Mouse (Mus musculus): Measurements from ENCODE around the gene Hoxb7. TPM values are rescaled to one million over a fixed set of nuclear protein-coding genes. Genes with fewer than 3 reads are reported as not detected.

Gene Hoxb7
- total RNA-seq, 1 experiment = 0.98 TPM

DNA sequence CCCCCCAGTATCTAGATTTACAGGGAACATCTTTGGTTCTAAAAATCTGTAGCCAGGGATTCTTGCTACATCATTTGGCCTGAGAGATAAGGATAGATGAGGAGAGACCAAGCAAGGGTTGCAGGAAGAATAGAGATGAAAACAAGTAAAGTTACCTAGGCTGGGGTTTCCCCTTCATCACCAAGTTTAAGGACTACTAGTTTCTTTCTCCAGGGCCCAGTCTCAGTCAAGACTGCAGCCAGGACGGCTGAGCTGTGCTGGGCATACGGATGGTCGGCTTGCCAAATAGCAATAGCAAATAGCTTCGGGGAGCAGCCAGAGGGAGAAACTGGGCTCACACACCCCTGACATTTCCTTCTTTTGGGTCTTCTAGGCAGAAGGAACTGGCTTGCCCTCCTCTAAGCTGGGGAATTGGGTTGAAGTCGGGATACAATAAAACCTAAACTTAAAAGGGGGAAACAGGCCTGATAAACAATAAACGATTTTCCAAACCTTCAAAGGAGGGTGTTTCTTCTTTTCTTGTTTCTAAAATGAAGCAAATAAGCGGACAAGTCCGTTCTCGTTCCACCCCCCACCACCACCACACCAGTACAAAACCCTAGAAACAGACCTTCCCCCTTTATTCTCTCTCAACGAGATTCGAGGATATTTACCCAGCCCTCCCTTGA is 11.7 kb downstream of the Hoxb7 start:
- no peaks in the 10 kb centered on the region; a peak in 2 of 4 replicates for H3K4me1 ChIP-seq (ENCODE audit: control insufficient read depth in 2 of 2, insufficient read depth in 2 of 2, low read length in 2 of 2, poor library complexity in 1 of 2)
- no peaks in the 10 kb centered on the region for H3K9me3 ChIP-seq (ENCODE audit: control insufficient read depth, insufficient read depth, low read depth, low read length)
- no peaks in the 10 kb centered on the region for H3K36me3 ChIP-seq (ENCODE audit: control insufficient read depth, insufficient read depth, low read length, poor library complexity, severe bottlenecking)
- no peak overlapping the region for H3K9ac ChIP-seq (ENCODE audit: insufficient read depth, low read depth, low read length, poor library complexity, severe bottlenecking)
- in situ Hi-C loops (cut with MboI; ENCODE audit: low sequenced_read_pairs in 2 of 2, unreplicated experiment in 2 of 2) = loop anchor here (10.0 to 25.0 kb wide), 2 partner anchors 57 to 564 kb away; partner anchors contain the start of gene Hoxb2 (in 1 of the 2)
- DNase-seq (ENCODE audit: low read depth, low spot score) = no peak
- TF ChIP-seq ZC3H11A (IDR thresholded peaks at IDR 0.05; ENCODE audit: borderline replicate concordance, low read depth, low read length) (no peak), ZNF384 (IDR thresholded peaks at IDR 0.05; ENCODE audit: low read depth, low read length) (no peak), MAFK (IDR thresholded peaks at IDR 0.05; ENCODE audit: insufficient read depth, low read depth, low read length) (no peak), HCFC1 (IDR thresholded peaks at IDR 0.05; ENCODE audit: borderline replicate concordance, insufficient read depth, low read length) (no peak), CHD2 (IDR thresholded peaks at IDR 0.05; ENCODE audit: low read depth, low read length) (no peak)
- no peak overlapping the region for H3K27ac ChIP-seq (ENCODE audit: insufficient read depth, low read depth, low read length, poor library complexity, severe bottlenecking)
- H3K4me3 ChIP-seq (ENCODE audit: insufficient read depth in 1 of 2, low read depth in 1 of 2, low read length in 2 of 2, poor library complexity in 1 of 2, severe bottlenecking in 1 of 2) = no peak overlapping the region

- Histone ChIP-seq H3K4me3 (ENCODE audit: insufficient read depth in 1 of 2, low read depth in 1 of 2, low read length in 2 of 2, poor library complexity in 1 of 2, severe bottlenecking in 1 of 2) (no peak overlapping the region; a peak in 2 of 4 replicates), H3K4me1 (ENCODE audit: control insufficient read depth in 2 of 2, insufficient read depth in 2 of 2, low read length in 2 of 2, poor library complexity in 1 of 2) (peaks cover 0 to 3% of the 10 kb centered on the region in 2 experiments; a peak in 2 of 4 replicates), H3K36me3 (ENCODE audit: control insufficient read depth, insufficient read depth, low read length, poor library complexity, severe bottlenecking) (no peaks in the 10 kb centered on the region), H3K27ac (ENCODE audit: insufficient read depth, low read depth, low read length, poor library complexity, severe bottlenecking) (no peak overlapping the region), H3K9me3 (ENCODE audit: control insufficient read depth, insufficient read depth, low read depth, low read length) (no peaks in the 10 kb centered on the region), H3K9ac (ENCODE audit: insufficient read depth, low read depth, low read length, poor library complexity, severe bottlenecking) (no peak overlapping the region)
- in situ Hi-C loops (cut with MboI; ENCODE audit: low sequenced_read_pairs in 2 of 2, unreplicated experiment in 2 of 2) = loop anchor here (10.0 to 25.0 kb wide), 2 partner anchors 56 to 563 kb away; partner anchors contain the start of gene Hoxb2 (in 1 of the 2)
- DNase-seq (ENCODE audit: low read depth, low spot score) = no peak
- TF ChIP-seq MAFK (IDR thresholded peaks at IDR 0.05; ENCODE audit: insufficient read depth, low read depth, low read length) = no peak
- no peak for TF ChIP-seq ZC3H11A (IDR thresholded peaks at IDR 0.05; ENCODE audit: borderline replicate concordance, low read depth, low read length)
- TF ChIP-seq ZNF384 (IDR thresholded peaks at IDR 0.05; ENCODE audit: low read depth, low read length) = no peak
- TF ChIP-seq CHD2 (IDR thresholded peaks at IDR 0.05; ENCODE audit: low read depth, low read length) = no peak
- TF ChIP-seq HCFC1 (IDR thresholded peaks at IDR 0.05; ENCODE audit: borderline replicate concordance, insufficient read depth, low read length) = no peak
Observed at GRCm38 (mm10) chr11:96298895-96299667, 12.7 kb downstream of the Hoxb7 start.

DNA sequence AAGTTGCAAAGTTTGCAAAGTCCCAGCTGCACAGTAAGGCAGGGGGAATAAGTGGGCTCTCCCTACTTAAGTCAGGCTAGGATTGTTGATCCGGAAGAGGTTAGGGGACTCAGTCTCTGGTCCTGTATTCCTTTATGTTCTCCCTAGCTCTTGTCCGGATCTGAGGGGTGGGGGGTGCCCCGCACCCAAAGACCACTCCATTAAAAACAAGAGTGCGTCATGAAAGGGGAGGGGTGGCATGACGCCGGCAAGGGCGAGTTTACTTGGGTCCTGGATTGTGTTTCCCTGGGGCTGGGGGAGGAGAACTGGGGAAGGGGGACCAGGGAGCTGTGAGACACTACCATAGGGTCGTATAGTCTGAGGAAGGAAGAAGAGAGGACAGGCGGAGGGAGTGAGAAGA is 13.4 kb downstream of the Hoxb7 start:
- DNase-seq (ENCODE audit: low read depth, low spot score) = no peak
- H3K9ac ChIP-seq (ENCODE audit: insufficient read depth, low read depth, low read length, poor library complexity, severe bottlenecking) = no peak overlapping the region
- no peak overlapping the region for H3K27ac ChIP-seq (ENCODE audit: insufficient read depth, low read depth, low read length, poor library complexity, severe bottlenecking)
- no peaks in the 10 kb centered on the region for H3K36me3 ChIP-seq (ENCODE audit: control insufficient read depth, insufficient read depth, low read length, poor library complexity, severe bottlenecking)
- TF ChIP-seq ZC3H11A (IDR thresholded peaks at IDR 0.05; ENCODE audit: borderline replicate concordance, low read depth, low read length) (no peak), HCFC1 (IDR thresholded peaks at IDR 0.05; ENCODE audit: borderline replicate concordance, insufficient read depth, low read length) (no peak), MAFK (IDR thresholded peaks at IDR 0.05; ENCODE audit: insufficient read depth, low read depth, low read length) (no peak), ZNF384 (IDR thresholded peaks at IDR 0.05; ENCODE audit: low read depth, low read length) (no peak), CHD2 (IDR thresholded peaks at IDR 0.05; ENCODE audit: low read depth, low read length) (no peak)
- in situ Hi-C loops (cut with MboI; ENCODE audit: low sequenced_read_pairs in 2 of 2, unreplicated experiment in 2 of 2) = loop anchor here (10.0 to 25.0 kb wide), 3 partner anchors 55 to 563 kb away; partner anchors contain the start of gene Hoxb2 (in 1 of the 2)
- no peak overlapping the region for H3K4me3 ChIP-seq (ENCODE audit: insufficient read depth in 1 of 2, low read depth in 1 of 2, low read length in 2 of 2, poor library complexity in 1 of 2, severe bottlenecking in 1 of 2)
- H3K4me1 ChIP-seq (ENCODE audit: control insufficient read depth in 2 of 2, insufficient read depth in 2 of 2, low read length in 2 of 2, poor library complexity in 1 of 2) = peaks cover 0 to 3% of the 10 kb centered on the region in 2 experiments; a peak in 2 of 4 replicates
- H3K9me3 ChIP-seq (ENCODE audit: control insufficient read depth, insufficient read depth, low read depth, low read length) = no peaks in the 10 kb centered on the region

GRCm38 (mm10) chr11:96300354-96301063 is 14.1 kb downstream of the Hoxb7 start:
- Histone ChIP-seq H3K9me3 (ENCODE audit: control insufficient read depth, insufficient read depth, low read depth, low read length) (no peaks in the 10 kb centered on the region), H3K9ac (ENCODE audit: insufficient read depth, low read depth, low read length, poor library complexity, severe bottlenecking) (no peak overlapping the region), H3K36me3 (ENCODE audit: control insufficient read depth, insufficient read depth, low read length, poor library complexity, severe bottlenecking) (no peaks in the 10 kb centered on the region), H3K4me1 (ENCODE audit: control insufficient read depth in 2 of 2, insufficient read depth in 2 of 2, low read length in 2 of 2, poor library complexity in 1 of 2) (peaks cover 0 to 3% of the 10 kb centered on the region in 2 experiments; a peak in 2 of 4 replicates), H3K4me3 (ENCODE audit: insufficient read depth in 1 of 2, low read depth in 1 of 2, low read length in 2 of 2, poor library complexity in 1 of 2, severe bottlenecking in 1 of 2) (peak overlapping the region; percentile 12 to 35; a peak in 2 of 4 replicates), H3K27ac (ENCODE audit: insufficient read depth, low read depth, low read length, poor library complexity, severe bottlenecking) (no peak overlapping the region)
- in situ Hi-C loops (cut with MboI; ENCODE audit: low sequenced_read_pairs in 2 of 2, unreplicated experiment in 2 of 2) = loop anchor here in 1 of 2 experiments (10.0 kb wide), 1 partner anchor 254 kb away; no protein-coding TSS in a partner anchor
- TF ChIP-seq ZC3H11A (IDR thresholded peaks at IDR 0.05; ENCODE audit: borderline replicate concordance, low read depth, low read length) (no peak), ZNF384 (IDR thresholded peaks at IDR 0.05; ENCODE audit: low read depth, low read length) (no peak), HCFC1 (IDR thresholded peaks at IDR 0.05; ENCODE audit: borderline replicate concordance, insufficient read depth, low read length) (no peak), MAFK (IDR thresholded peaks at IDR 0.05; ENCODE audit: insufficient read depth, low read depth, low read length) (no peak), CHD2 (IDR thresholded peaks at IDR 0.05; ENCODE audit: low read depth, low read length) (no peak)
- DNase-seq (ENCODE audit: low read depth, low spot score) = no peak
